Mouse (Mus musculus) myocyte (in vitro differentiated cells): ENCODE measurements at regions not wholly inside any gene's neighbourhood (a gene's known extent, or its start where the extent isn't known, plus 50 kb on each side); places are given as distances from the start of the nearest gene placed in this dataset.
"Not testable (repeated sequence)": the region's sequence is repeated elsewhere in the genome, so short reads cannot be mapped to it uniquely, and the experiment has no call there.

Experiments
- H3K27me3 ChIP-seq: one replicate; pipeline ENCODE4 v1.6.1; 2011; ENCODE audit not compliant: control insufficient read depth, insufficient read depth, insufficient read length
- H3K36me3 ChIP-seq: one replicate; pipeline ENCODE4 v1.6.1; 2011; ENCODE audit not compliant: control insufficient read depth, insufficient read depth
- H3K4me2 ChIP-seq: one replicate; pipeline ENCODE4 v1.6.1; 2011; ENCODE audit warnings: low read depth, control low read depth
- H3K4me3 ChIP-seq: one replicate; pipeline ENCODE4 v1.5.1; 2011; ENCODE audit warnings: mild to moderate bottlenecking, control low read depth, moderate library complexity
- H3K79me2 ChIP-seq: one replicate; pipeline ENCODE4 v1.6.1; 2011; ENCODE audit not compliant: control insufficient read depth, insufficient read depth
- H3ac ChIP-seq: one replicate; pipeline ENCODE4 v1.6.1; 2011; ENCODE audit not compliant: control insufficient read depth, insufficient read length
- CEBPB ChIP-seq: IDR thresholded peaks from 2 replicates; pipeline ENCODE4 v1.6.1; 2011; ENCODE audit warnings: mild to moderate bottlenecking, moderate library complexity; ENCODE audit not compliant: poor library complexity, insufficient read depth, severe bottlenecking
- E2F4 ChIP-seq: IDR thresholded peaks from one replicate; pipeline ENCODE4 v1.6.1; 2011; ENCODE audit warnings: mild to moderate bottlenecking, control low read depth, moderate library complexity; ENCODE audit not compliant: insufficient read depth
- MAX ChIP-seq: IDR thresholded peaks from one replicate; pipeline ENCODE4 v1.6.1; 2011; ENCODE audit warnings: low read depth, mild to moderate bottlenecking, control low read depth
- MYOD1 ChIP-seq, 3 experiments: IDR thresholded peaks; one replicate each; pipeline ENCODE4 v1.6.1; 2011; ENCODE audit warnings: control low read depth in 2 of 3, low read depth in 2 of 3, mild to moderate bottlenecking in 2 of 3, moderate library complexity in 1 of 3; ENCODE audit not compliant: insufficient read length in 2 of 3, control insufficient read depth in 1 of 3
- MYOG ChIP-seq, 3 experiments: IDR thresholded peaks; one replicate each; pipeline ENCODE4 v1.6.1; 2011; ENCODE audit warnings: control low read depth in 2 of 3, low read depth in 2 of 3, mild to moderate bottlenecking in 2 of 3; ENCODE audit not compliant: insufficient read length in 2 of 3, control insufficient read depth in 1 of 3, insufficient read depth in 1 of 3
- POLR2A ChIP-seq: IDR thresholded peaks from one replicate; pipeline ENCODE4 v1.6.1; 2011; ENCODE audit warnings: low read depth, mild to moderate bottlenecking, control low read depth, moderate library complexity; ENCODE audit not compliant: insufficient read length
- POLR2AphosphoS2 ChIP-seq: IDR thresholded peaks from one replicate; pipeline ENCODE4 v1.6.1; 2011; ENCODE audit warnings: low read depth, control low read depth; ENCODE audit not compliant: insufficient read length
- REST ChIP-seq: IDR thresholded peaks from one replicate; pipeline ENCODE4 v1.6.1; 2011; ENCODE audit warnings: mild to moderate bottlenecking, control low read depth, moderate library complexity; ENCODE audit not compliant: insufficient read depth, insufficient read length
- SRF ChIP-seq: IDR thresholded peaks from one replicate; pipeline ENCODE4 v1.6.1; 2011; ENCODE audit warnings: low read depth; ENCODE audit not compliant: control insufficient read depth, insufficient read length
- TCF12 ChIP-seq: IDR thresholded peaks from one replicate; pipeline ENCODE4 v1.6.1; 2011; ENCODE audit warnings: mild to moderate bottlenecking, control low read depth; ENCODE audit not compliant: poor library complexity, insufficient read depth, severe bottlenecking
- TCF3 ChIP-seq: IDR thresholded peaks from one replicate; pipeline ENCODE4 v1.6.1; 2011; ENCODE audit warnings: low read depth, control low read depth; ENCODE audit not compliant: insufficient read length
- USF1 ChIP-seq: IDR thresholded peaks from one replicate; pipeline ENCODE4 v1.6.1; 2011; ENCODE audit warnings: low read depth, mild to moderate bottlenecking, control low read depth, moderate library complexity

DNA sequence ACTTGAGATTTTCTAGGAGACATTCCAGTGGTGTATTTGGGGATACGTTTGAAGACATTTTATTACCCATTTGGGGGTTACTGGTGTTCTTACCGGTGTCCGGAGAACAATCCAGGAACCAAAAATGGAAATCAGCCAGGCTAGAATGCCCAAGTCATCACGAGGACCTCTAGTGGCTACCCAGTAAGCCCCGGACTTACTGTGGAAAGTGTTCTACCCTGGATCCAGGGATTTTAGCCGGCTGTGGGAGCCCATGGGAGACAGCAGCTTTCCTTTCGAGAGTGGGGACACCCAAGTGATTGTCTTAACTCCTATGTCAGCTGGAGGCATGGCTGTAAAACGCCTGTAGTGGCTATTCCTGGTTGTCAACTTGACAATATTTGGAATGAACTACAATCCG, 77.0 kb upstream of the Lemd2 start:
- TF ChIP-seq SRF (no peak), TCF12 (no peak), POLR2AphosphoS2 (no peak), USF1 (no peak), CEBPB (no peak), TCF3 (no peak), MYOG (IDR thresholded peaks at IDR 0.05; ENCODE audit: control insufficient read depth in 1 of 3, insufficient read depth in 1 of 3, insufficient read length in 2 of 3, low read depth in 2 of 3) (no peak), MYOD1 (IDR thresholded peaks at IDR 0.05; ENCODE audit: control insufficient read depth in 1 of 3, insufficient read length in 2 of 3, low read depth in 2 of 3) (no peak), E2F4 (no peak), REST (no peak), POLR2A (no peak), MAX (no peak)
- no peak overlapping the region for H3K4me2 ChIP-seq
- H3K36me3 ChIP-seq = no peaks in the 10 kb centered on the region
- H3ac ChIP-seq = no peak overlapping the region
- H3K79me2 ChIP-seq = no peaks in the 10 kb centered on the region
- no peak overlapping the region for H3K4me3 ChIP-seq
- H3K27me3 ChIP-seq = no peaks in the 10 kb centered on the region

DNA sequence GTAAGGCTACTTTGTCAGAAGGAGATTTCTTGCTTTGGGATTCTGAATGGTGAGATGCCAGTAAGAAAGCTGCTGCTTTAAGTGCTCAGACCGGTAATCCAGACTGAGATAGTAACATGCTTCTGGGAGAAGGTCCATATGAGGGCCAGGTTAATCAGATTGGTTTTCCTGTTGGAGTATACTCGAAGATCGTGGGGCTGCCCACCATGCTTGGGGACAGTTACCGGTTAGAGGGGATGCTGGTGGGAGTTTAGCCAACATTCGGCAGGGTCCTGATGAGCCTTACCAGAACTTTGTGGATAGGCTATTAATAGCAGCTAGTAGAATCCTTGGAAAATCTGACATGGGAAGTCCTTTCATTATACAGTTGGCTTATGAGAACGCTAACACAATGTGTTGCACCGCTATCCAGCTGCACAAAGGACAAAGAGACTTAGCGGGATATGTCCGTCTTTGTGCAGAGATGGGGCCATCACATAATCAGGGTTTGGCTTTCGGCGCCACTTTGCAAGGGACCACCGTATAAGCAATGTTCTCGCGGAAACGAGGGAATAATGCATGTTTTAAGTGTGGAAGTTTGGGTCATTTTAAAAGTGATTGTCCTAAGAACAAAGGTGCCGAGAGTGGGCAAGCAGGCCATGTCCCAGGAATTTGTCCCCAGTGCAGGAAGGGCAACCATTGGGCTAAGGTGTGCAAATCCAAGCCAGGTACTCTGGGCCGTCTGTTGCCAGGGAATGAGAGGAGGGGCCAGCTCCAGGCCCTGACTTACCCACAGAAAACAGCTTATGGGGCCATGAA, 75.4 kb upstream of the Lemd2 start:
- H3K4me3 ChIP-seq, H3K36me3 ChIP-seq, H3ac ChIP-seq, H3K79me2 ChIP-seq, H3K27me3 ChIP-seq, H3K4me2 ChIP-seq: not testable (repeated sequence)

DNA sequence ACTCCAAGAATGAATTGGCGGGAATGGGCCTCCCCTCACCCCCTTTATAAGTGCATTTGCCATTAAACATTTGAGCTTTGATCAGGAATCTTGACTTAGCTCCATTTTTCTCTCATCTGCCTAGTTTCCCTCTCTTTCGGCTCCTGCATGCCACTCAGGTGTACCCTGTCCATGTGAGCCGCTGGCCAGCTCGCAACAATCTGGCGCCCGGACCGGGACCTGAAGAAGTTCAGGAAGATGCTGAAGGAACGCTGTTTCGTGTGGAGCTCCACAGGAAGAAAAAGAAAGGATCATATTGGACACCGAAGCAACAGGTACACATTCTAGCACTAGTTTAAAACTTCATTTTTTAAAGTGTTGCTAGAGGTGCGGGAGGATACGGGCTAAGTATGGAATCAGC, 73.5 kb upstream of the Lemd2 start:
- not testable (repeated sequence) for H3K4me3 ChIP-seq, H3K27me3 ChIP-seq, H3K4me2 ChIP-seq, H3K79me2 ChIP-seq, H3K36me3 ChIP-seq, H3ac ChIP-seq

DNA sequence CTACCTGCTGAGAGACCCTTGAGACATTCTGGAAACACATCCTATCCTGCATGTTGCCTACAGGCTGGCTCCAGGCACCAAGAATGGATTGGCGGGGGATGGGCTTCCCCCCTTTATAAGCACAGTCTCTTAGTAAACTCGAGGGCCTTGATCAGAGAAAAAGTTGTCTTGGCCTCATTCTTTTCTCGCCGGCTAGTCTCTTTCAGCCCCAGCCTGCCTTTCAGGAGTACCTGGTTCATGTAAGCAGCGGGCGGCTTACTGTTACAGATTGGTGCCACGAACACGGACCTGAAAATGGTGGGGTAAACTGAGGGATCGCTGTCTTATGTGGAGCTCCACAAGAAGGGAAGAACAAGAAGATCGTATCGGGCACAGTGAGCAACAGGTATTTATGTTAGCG, 67.5 kb upstream of the Lemd2 start:
- H3K36me3 ChIP-seq, H3K79me2 ChIP-seq, H3K27me3 ChIP-seq, H3K4me2 ChIP-seq, H3ac ChIP-seq, H3K4me3 ChIP-seq: not testable (repeated sequence)

DNA sequence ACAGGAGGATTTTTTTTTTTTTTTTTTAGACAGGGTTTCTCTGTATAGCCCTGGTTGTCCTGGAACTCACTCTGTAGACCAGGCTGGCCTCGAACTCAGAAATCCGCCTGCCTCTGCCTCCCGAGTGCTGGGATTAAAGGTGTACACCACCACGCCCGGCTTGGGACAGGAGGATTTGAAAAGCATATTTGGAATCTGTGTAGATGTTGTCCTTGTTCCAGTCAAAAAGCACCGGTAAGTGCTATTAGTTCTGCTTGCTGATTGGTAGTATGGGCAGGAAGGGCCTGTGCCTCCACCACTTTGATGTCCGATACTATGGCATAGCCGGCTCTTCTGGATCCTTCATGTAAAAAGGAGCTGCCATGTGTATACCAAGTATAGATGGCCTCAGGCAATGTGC, 66.5 kb upstream of the Lemd2 start:
- not testable (repeated sequence) for H3K4me2 ChIP-seq, H3K27me3 ChIP-seq, H3K4me3 ChIP-seq, H3ac ChIP-seq, H3K79me2 ChIP-seq, H3K36me3 ChIP-seq

DNA sequence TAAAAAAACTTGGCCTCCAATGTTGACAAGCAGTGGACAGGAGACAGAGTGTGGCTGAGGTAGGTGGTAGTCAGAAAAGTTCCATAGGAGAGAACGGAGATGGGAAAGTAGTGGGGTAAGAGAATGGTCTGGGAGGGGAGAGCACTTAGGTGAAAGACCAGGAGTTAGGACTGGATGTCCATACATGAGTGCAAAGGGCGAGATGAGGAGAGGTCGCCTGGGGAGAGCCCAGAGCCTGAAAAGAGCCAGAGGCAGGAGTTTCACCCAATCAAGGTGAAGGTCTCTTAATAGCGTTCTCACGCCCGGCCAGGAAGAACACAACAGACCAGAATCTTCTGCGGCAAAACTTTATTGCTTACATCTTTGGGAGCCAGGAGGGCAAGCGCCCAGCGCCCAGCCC, 60.3 kb upstream of the Lemd2 start:
- not testable (repeated sequence) for H3K4me2 ChIP-seq, H3K36me3 ChIP-seq, H3ac ChIP-seq, H3K4me3 ChIP-seq, H3K27me3 ChIP-seq, H3K79me2 ChIP-seq

DNA sequence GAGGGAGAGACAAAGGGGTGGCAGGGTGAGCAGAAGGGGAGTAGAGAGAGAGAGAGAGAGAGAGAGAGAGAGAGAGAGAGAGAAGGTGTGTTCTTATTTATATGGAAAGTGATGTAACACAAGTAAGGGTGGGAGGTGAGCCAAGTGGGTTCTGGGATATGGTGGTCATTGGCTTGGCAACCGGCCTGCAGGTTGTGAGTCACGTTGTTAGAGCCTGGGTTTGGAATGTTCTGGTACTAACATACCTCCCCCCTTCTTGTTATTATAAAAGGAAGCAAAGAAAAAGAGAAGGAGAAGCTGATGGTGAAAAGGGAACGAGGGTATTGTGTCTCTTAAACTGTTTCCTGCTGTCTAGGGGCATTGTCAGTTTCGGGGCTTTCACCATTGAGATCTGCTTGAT, 58.3 kb upstream of the Lemd2 start:
- TF ChIP-seq USF1 = no peak
- no peak for TF ChIP-seq SRF
- TF ChIP-seq E2F4 = no peak
- no peak for TF ChIP-seq TCF12
- no peak for TF ChIP-seq POLR2A
- no peak for TF ChIP-seq CEBPB
- no peak for TF ChIP-seq POLR2AphosphoS2
- H3K27me3 ChIP-seq = peaks cover 12% of the 10 kb centered on the region
- no peak overlapping the region for H3K4me2 ChIP-seq
- no peaks in the 10 kb centered on the region for H3K79me2 ChIP-seq
- H3K36me3 ChIP-seq = no peaks in the 10 kb centered on the region
- no peak overlapping the region for H3ac ChIP-seq
- H3K4me3 ChIP-seq = no peak overlapping the region
